Mouse (Mus musculus) ES-CJ7 (cell line): ENCODE measurements around the gene Fbln7.

Experiments
- DNase-seq: peaks from one replicate; pipeline ENCODE4 v3.0.0; 2011; ENCODE audit warnings: low read depth, low spot score

The Fbln7 gene

DNA sequence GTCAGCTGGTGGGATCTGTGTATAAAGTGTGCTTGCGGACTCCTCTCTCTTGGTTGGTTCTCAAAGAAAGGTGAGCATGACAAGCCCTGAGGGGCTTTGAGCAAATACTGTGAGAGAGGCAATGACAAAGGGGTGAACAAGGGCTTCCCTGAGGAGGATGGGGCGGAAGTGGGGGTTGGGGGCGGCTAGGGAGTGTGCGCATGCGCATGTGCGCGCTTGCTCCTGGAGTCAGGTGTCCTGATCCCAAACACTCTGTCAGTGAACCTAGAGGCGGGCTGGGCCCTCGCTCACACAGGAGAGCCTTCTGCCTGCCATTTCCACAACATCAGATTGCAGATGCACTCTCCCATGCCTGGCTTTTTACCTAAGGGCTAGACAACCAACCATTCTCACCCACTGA lies 9.5 kb downstream of the Fbln7 start:
- DNase-seq = peak; percentile 78

- no peak for DNase-seq
These were observed 12.7 kb downstream of the Fbln7 start for GRCm38 (mm10) chr2:128875526-128875925.

GRCm38 (mm10) chr2:128881236-128881635 lies 18.5 kb downstream of the Fbln7 start:
- DNase-seq = peak; percentile 60

DNA sequence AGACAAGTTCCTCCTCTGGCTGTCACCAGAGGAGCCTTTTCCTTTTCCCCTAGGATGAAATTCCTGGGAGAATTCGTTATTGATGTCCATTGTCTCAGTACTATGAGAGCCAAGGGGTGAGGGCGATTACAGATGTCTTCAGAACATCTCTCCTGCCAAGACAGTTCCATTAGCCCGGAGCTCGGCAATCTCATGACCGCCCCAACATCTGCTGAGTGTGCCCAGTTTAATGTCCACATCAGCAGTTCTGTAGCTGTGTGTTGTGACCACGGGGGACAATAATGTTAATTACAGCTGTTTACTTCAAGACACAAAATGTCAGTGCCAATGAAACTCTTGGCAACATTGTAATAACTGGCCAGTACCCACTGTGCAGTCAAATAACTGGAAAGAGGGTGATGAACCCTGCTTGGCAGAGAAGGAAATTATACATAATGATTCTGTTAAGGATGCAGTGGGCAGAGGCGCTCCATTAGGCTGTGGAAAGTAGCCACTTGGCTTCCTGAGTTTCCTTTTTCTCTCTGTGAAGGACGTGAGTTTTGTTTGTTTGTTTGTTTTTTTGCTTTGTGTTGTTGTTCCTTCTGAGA lies 22.5 kb downstream of the Fbln7 start:
- DNase-seq = no peak

DNA sequence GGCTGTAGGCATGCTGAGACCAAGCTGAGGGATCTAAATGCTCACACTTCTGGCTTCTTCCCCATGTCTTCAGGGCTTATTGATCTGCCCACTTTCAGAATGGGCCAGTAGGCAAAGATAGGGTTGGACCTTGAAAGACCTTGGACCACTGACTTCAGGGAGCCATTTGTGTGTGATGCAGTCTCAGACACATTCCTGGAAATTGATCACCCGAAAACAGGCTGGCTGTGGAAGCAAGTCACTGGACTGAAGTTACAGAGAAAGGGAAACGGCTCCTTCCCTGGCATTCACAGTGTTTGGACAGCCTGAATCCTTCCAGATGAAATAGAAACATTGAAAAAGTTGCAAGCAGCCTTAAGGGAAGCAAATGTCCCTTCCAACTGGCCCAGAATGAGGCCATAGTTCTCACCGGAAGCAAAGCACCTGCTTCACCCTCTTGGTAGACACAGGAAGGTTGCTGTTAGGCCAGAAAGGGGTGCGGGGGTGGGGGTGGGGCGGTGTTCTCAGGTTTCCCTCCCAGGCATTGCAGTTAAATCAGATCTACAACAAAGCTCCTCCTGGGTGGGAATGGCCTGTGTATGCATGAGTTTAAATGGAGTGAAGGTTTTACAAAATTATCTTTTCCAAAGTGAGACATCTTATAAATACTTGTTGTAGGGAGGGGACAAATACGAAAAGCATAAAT lies 25.2 kb downstream of the Fbln7 start:
- DNase-seq = peak; percentile 20

DNA sequence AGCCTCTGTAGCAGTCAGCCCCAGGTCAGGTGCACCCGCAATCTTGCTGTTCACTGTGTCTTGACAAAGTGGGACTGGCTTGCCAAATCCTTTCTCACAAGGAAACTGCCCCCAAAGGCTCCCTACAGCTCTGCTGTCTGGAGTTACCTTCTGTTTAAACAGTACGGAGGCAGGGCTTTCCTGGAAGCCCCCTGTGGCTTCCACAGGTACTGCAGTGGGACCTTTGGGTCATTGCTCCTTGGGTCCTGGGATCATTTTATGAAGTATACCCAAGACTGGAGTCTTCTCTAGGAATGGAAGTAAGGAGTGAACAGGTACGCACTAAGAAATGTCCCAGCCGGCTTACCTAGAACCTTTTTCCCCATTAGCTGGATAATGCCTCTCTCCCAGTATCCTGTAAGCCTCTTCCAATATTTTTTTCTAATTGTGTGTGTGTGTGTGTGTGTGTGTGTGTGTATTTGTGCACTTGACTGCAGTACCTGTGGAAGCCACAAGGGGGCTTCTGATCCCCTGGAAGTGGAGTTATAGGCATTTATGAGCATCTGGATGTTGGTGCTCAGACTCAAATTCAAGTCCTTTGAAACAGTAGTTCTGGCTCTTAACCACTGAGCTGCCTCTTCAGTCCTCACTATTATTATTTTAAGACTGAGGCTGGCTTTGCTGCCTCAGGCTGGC lies 28.0 kb downstream of the Fbln7 start:
- DNase-seq = peak; percentile 77

- peak; percentile 84 for DNase-seq
These were observed 29.5 kb downstream of the Fbln7 start for GRCm38 (mm10) chr2:128892180-128892721.

GRCm38 (mm10) chr2:128902843-128903242 lies 40.1 kb downstream of the Fbln7 start:
- DNase-seq = no peak

DNA sequence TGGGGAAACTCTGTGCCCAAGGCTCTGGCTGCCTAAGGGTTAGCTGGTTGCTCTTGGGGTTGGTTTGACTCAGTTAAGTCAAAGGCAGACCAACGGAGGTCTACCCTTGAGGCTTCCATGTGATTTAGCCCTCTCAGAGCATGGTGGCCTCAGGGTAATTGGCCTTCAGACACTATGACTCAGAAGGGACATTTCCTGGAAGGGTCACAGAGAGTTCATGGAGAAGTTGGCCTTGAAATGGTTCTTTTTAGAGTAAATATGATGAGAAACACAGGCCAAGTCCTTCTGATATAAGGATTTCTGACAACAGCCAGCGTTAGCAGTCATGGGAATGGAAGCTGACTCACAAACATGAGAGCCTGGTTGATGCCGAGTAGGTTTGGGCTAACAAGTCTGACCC lies 40.9 kb downstream of the Fbln7 start:
- no peak for DNase-seq

DNA sequence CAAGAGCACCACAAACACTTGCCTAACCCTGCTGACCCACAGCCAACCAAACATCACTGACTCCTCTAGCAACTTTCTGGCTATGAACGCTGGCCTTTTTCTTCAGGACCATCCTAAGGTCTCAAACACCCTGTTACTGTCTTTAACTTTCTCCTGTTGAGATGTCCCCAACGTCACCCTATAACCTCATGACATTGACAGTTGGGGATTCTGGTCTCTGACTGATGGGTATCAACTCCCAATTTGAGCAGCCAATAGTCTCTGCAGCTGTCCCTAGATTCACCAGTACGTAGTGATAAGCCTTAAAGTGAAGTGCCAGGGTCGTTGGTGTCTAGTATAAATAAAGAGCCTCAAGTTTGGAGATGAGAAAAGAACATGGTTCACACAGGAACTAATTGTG lies 52.2 kb downstream of the Fbln7 start:
- no peak for DNase-seq

- no peak for DNase-seq
These were observed 53.7 kb downstream of the Fbln7 start for GRCm38 (mm10) chr2:128916528-128916927.

DNA sequence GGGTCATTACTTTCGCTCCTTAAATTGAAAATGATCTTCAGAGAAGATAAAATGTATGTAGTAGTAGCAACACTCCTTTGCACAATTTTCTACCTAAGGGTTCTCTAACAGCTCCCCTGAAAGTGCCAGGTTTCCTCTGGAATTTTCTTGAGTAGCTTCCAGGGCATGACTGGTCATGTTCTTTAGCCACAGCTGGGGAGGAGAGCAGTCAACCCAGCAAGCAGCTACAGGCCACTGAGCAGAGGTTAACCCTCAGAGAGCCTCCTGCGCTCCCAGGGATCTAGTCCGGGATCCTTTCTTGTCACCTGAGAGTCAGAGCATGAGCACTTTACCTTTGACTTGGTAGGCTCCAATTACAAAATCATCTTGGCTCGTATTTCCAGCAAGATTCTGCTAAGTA lies 62.0 kb downstream of the Fbln7 start:
- DNase-seq = no peak

- no peak for DNase-seq
These were observed 65.7 kb downstream of the Fbln7 start for GRCm38 (mm10) chr2:128928446-128928845.

GRCm38 (mm10) chr2:128930704-128931103 lies 67.9 kb downstream of the Fbln7 start:
- no peak for DNase-seq

- no peak for DNase-seq
These were observed 73.5 kb downstream of the Fbln7 start for GRCm38 (mm10) chr2:128936256-128936655.

DNA sequence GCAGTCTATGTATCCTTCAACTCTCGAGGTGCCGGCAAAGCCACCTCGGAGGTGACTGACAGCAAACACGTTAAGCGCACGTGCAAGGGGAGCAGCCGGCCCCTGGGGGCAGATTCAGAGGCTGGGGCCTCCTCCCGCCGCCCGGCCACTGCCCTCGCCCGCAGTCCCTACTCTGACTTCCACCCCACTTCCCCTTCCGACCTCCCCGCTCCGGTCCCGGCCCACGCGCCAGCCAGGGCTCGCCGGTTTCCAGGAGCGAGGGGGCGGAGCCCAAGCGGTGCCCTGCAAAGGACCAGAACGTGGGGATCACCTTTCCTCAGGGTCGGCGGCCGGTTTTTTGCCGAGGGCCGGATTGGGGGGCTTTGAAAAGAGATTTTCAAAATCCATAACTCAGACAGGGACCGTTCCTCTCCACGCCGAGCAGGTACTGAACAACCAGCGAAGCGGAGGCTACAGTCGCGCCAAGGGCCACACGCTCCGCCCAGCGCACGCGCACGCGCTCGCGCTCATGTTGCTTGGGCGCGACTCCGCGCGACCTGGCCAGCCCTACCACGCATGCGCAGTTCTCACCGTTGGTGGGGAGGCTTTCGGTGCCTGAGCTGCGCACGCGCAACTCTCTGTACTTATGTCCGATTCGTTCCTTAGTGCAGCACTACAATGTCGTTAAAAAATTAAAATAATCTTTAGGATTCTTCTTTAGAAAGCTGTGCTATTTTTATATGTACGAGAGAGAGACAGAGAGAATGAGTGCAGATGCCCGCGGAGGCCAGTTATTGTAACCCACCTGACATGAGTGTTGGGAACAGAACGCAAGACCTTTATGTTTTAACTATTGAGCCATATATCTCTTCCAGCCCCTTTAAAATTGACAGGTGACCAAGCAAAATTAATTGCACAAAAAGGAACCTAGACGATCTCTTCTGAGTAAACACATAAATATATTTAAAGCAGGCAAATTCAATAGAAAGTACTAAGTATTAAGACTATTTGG lies 81.1 kb downstream of the Fbln7 start, which contains the start of gene Zc3h8:
TSS of gene Zc3h8 (minus strand) at position 540 of the 991 bp plus-strand sequence.
- DNase-seq = peak; percentile 98
